Mouse (Mus musculus) cortical plate, adult 2 months (tissue): ENCODE results near the gene Csnk2b.

Experiments
- CTCF ChIP-seq: fragments of 200-500 bp; IDR thresholded peaks from 2 replicates; pipeline ENCODE4 v1.5.1; 2011; ENCODE audit warnings: mild to moderate bottlenecking, control low read depth, low read length; ENCODE audit not compliant: insufficient read depth; ENCODE audit errors: extremely low read depth
- POLR2A ChIP-seq: fragments of 200-500 bp; IDR thresholded peaks from 2 replicates; pipeline ENCODE4 v1.6.1; 2011; ENCODE audit warnings: mild to moderate bottlenecking, low read length, control low read depth; ENCODE audit not compliant: insufficient read depth; ENCODE audit errors: extremely low read depth

GRCm38 (mm10) chr17:35070556-35071229 is 51.2 kb downstream of the Csnk2b start:
- TF ChIP-seq CTCF (0 out of 2 replicates have a peak, but pooled peaks have one; percentile 10), POLR2A (no peak)
